Mouse (Mus musculus): ENCODE measurements around the gene Elmsan1.

DNA sequence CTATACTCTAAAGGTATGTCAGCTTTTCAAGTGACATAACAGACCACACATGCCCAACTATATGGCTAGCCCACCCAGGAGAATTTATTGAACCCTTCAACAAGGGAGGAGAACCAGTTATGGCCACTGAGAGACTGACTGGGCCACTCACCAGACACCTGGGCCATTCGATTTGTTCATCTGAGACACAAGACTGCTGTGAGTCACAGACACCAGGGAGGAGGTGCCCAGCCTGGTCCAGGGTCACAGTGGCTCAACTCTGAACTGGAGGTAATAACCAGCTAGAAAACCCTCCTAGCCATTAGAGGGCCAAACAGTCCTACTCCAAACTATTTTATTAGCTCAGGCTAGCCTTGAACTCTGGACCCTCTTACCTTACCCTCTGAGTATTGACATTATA is 40.6 kb downstream of the Elmsan1 start:
- TF ChIP-seq CTCF (IDR thresholded peaks at IDR 0.05; ENCODE audit: low read depth, low read length), result no peak
- no peak for TF ChIP-seq POLR2A (IDR thresholded peaks at IDR 0.05; ENCODE audit: insufficient read depth, low read length)

Data from ES-Bruce4 (cell line).